Mouse (Mus musculus): ENCODE results near the gene Cd4. TPM values are rescaled to one million over a fixed set of nuclear protein-coding genes. Genes with fewer than 3 reads are reported as not detected.

Cd4 gene
- not detected in 2 replicates for polyA plus RNA-seq (2014; fragmentation: Nextera tagmentation; extraction: Ambion mirVana)

DNA sequence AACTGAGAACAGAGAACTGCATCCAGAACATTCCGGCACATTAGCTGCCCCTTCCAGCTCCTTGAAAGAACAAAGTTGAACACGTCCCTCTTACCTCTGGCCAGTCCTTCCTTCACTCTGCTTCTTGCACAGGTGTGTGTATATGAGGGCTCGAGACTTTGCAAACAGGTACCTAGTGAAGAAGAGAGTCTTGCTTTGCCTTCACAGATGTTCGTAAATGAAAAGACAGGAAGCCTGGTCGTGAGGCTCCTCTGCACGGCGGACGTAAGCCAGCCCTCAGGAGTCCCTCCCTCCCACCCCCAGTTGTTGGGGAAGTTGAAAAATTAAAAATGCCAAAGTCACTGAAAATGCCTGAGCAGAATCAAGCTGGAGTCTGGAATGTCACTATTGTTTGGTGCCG is at the start of gene Cd4:
Gene Cd4 (minus strand): TSS at position 236 of the 400 bp plus-strand sequence.
- Histone ChIP-seq H3K4me1 (ENCODE audit: control insufficient read depth, insufficient read depth, low read length) (no peaks in the 10 kb centered on the region), H3K4me2 (ENCODE audit: low read depth, low read length) (no peak within 1 kb of the TSS), H3K4me3 (ENCODE audit: low read depth, low read length) (no peak within 1 kb of the TSS), H3K9ac (replicated peaks; ENCODE audit: low read length) (no peak within 1 kb of the TSS), H3K27ac (replicated peaks; ENCODE audit: low read depth, low read length) (no peak within 1 kb of the TSS), H3K36me3 (replicated peaks; ENCODE audit: control insufficient read depth, insufficient read depth, low read depth, low read length) (no peaks in the 10 kb centered on the region), H3K9me3 (replicated peaks; ENCODE audit: control insufficient read depth, low read length) (no peaks in the 10 kb centered on the region), H3K27me3 (ENCODE audit: control insufficient read depth, insufficient read depth, low read length) (no peaks in the 10 kb centered on the region)
- ATAC-seq (replicated peaks; ENCODE audit: insufficient number of reproducible peaks, low FRiP score, low TSS enrichment, low read depth) (no peak), DNase-seq (ENCODE audit: low spot score) (no peak)
- 89% methylated on average over 9 of the region's 9 CpGs for WGBS

DNA sequence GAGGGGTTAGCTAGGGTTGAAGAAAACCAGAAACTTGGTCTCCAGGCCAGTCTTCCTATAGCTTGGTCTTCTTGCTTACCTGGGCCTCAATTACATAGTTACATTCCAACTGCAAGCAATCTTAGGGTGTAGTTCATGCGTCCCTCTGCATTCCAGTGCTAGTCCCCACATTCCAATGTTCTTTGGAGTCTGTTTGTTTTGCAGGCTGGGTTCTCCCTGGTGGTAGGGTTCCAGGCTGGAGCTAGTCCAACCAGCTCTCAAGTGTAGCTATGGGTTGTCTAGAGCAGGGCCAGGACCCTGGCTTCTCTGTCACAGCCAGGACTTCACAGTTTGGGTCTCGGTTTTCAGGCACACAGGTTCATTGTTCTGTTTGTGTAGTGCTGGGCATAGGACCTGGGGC is 49.5 kb upstream of the Cd4 start:
- no peak overlapping the region for H3K4me3 ChIP-seq (ENCODE audit: low read depth, low read length)
- WGBS: 81% methylated on average over 2 of the region's 2 CpGs
- no peaks in the 10 kb centered on the region for H3K27me3 ChIP-seq (ENCODE audit: control insufficient read depth, insufficient read depth, low read length)
- peaks cover 2% of the 10 kb centered on the region; the same call in 1 of the 2 replicates for H3K4me1 ChIP-seq (ENCODE audit: control insufficient read depth, insufficient read depth, low read length)
- peaks cover 15% of the 10 kb centered on the region for H3K36me3 ChIP-seq (replicated peaks; ENCODE audit: control insufficient read depth, insufficient read depth, low read depth, low read length)
- no peak for DNase-seq (ENCODE audit: low spot score)
- H3K4me2 ChIP-seq (ENCODE audit: low read depth, low read length): no peak overlapping the region
- no peaks in the 10 kb centered on the region for H3K9me3 ChIP-seq (replicated peaks; ENCODE audit: control insufficient read depth, low read length)
- H3K27ac ChIP-seq (replicated peaks; ENCODE audit: low read depth, low read length): no peak overlapping the region
- no peak overlapping the region for H3K9ac ChIP-seq (replicated peaks; ENCODE audit: low read length)
- no peak for ATAC-seq (replicated peaks; ENCODE audit: insufficient number of reproducible peaks, low FRiP score, low TSS enrichment, low read depth)

DNA sequence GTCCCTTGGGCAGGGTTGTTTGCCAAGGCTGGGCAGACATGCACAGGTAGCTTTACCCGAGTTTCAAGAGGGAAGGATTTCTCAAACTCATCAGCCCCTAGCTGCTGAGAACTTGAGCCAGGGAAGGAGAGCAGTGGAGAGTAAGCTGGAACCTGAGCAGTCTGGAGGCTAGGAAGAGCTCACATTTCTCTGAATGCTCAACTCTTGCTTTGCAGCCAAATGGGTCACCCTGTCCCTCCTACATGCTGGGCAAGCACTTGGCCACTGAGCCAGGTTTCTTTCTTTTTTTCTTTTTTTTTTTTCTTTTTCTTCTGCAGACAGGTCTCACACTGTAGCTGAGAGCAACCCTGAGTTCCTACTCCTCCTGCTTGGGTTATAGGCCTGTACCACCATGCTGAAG is 48.7 kb upstream of the Cd4 start:
- H3K9me3 ChIP-seq (replicated peaks; ENCODE audit: control insufficient read depth, low read length): no peaks in the 10 kb centered on the region
- ATAC-seq (replicated peaks; ENCODE audit: insufficient number of reproducible peaks, low FRiP score, low TSS enrichment, low read depth) (no peak), DNase-seq (ENCODE audit: low spot score) (no peak)
- no peak overlapping the region for H3K9ac ChIP-seq (replicated peaks; ENCODE audit: low read length)
- 74% methylated on average over 1 of the region's 1 CpGs for WGBS
- no peak overlapping the region for H3K27ac ChIP-seq (replicated peaks; ENCODE audit: low read depth, low read length)
- no peak overlapping the region for H3K4me2 ChIP-seq (ENCODE audit: low read depth, low read length)
- H3K4me1 ChIP-seq (ENCODE audit: control insufficient read depth, insufficient read depth, low read length): peaks cover 3% of the 10 kb centered on the region; the same call in 1 of the 2 replicates
- no peaks in the 10 kb centered on the region for H3K27me3 ChIP-seq (ENCODE audit: control insufficient read depth, insufficient read depth, low read length)
- peaks cover 15% of the 10 kb centered on the region for H3K36me3 ChIP-seq (replicated peaks; ENCODE audit: control insufficient read depth, insufficient read depth, low read depth, low read length)
- H3K4me3 ChIP-seq (ENCODE audit: low read depth, low read length): no peak overlapping the region

DNA sequence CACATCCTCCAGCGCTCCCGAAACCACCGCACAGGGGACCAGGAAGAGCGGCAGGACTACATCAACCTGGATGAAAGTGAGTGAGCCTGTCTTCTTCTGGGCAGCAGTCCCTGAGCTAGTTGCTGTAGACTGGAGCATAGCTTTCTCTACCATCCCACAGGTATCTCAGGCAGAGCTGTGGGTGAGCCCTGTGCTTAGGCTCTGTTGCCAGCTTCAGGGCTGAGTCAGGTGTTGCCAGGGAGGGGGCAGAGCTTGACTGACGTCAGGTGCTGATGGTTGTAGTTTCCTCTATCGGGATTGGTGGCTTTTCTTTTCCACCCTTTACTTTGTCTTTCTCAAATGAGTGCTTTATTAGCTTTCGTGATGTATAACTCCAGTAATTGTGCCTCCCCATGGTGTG is 46.6 kb upstream of the Cd4 start:
- no peaks in the 10 kb centered on the region for H3K27me3 ChIP-seq (ENCODE audit: control insufficient read depth, insufficient read depth, low read length)
- no peaks in the 10 kb centered on the region for H3K9me3 ChIP-seq (replicated peaks; ENCODE audit: control insufficient read depth, low read length)
- WGBS: 92% methylated on average over 7 of the region's 7 CpGs
- H3K27ac ChIP-seq (replicated peaks; ENCODE audit: low read depth, low read length): no peak overlapping the region
- H3K4me3 ChIP-seq (ENCODE audit: low read depth, low read length): no peak overlapping the region
- DNase-seq (ENCODE audit: low spot score) (no peak), ATAC-seq (replicated peaks; ENCODE audit: insufficient number of reproducible peaks, low FRiP score, low TSS enrichment, low read depth) (no peak)
- no peak overlapping the region for H3K4me2 ChIP-seq (ENCODE audit: low read depth, low read length)
- no peak overlapping the region for H3K9ac ChIP-seq (replicated peaks; ENCODE audit: low read length)
- H3K36me3 ChIP-seq (replicated peaks; ENCODE audit: control insufficient read depth, insufficient read depth, low read depth, low read length): peaks cover 15% of the 10 kb centered on the region
- peaks cover 7% of the 10 kb centered on the region; the same call in 1 of the 2 replicates for H3K4me1 ChIP-seq (ENCODE audit: control insufficient read depth, insufficient read depth, low read length)

DNA sequence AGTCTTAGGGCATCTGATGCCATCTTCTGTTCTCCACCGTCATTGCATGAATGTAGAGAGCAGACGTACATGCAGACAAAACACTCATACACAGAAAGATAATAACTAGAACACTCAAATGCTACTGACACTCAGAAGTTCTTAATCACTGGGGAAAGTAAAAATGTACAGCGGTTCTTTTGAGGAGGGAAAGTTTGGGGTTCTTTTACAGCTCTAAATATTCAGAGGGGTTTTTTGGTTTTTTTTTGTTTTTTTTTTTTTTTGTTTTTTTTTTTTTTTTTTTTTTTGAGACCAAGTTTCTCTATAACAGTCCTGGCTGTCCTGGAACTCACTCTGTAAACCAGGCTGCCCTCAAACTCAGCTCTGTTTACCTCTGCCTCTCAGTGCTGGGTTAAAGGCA is 45.1 kb upstream of the Cd4 start:
- Histone ChIP-seq H3K27me3 (ENCODE audit: control insufficient read depth, insufficient read depth, low read length) (no peaks in the 10 kb centered on the region), H3K4me3 (ENCODE audit: low read depth, low read length) (no peak overlapping the region), H3K36me3 (replicated peaks; ENCODE audit: control insufficient read depth, insufficient read depth, low read depth, low read length) (peaks cover 15% of the 10 kb centered on the region), H3K9ac (replicated peaks; ENCODE audit: low read length) (no peak overlapping the region), H3K9me3 (replicated peaks; ENCODE audit: control insufficient read depth, low read length) (no peaks in the 10 kb centered on the region), H3K27ac (replicated peaks; ENCODE audit: low read depth, low read length) (no peak overlapping the region), H3K4me1 (ENCODE audit: control insufficient read depth, insufficient read depth, low read length) (peaks cover 7% of the 10 kb centered on the region; the same call in 1 of the 2 replicates), H3K4me2 (ENCODE audit: low read depth, low read length) (no peak overlapping the region)
- WGBS: 89% methylated on average over 3 of the region's 3 CpGs
- DNase-seq (ENCODE audit: low spot score) (no peak), ATAC-seq (replicated peaks; ENCODE audit: insufficient number of reproducible peaks, low FRiP score, low TSS enrichment, low read depth) (no peak)

DNA sequence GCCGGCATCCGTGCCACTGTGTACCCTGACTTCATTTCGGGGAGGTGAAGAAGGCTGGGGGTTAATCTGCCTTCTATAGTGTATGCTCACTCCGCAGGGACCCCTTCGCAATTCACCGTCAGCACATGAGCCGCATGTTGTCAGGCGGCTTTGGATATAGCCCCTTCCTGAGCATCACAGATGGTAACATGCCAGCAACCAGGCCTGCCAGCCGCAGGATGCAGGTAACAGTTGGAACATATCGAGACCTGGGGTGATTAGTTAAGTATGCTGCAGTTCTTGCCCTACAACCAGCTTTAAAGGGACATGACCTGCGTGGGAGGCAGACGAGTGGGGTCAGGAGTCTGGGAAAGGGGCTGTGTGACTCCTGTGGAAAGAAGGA is 44.3 kb upstream of the Cd4 start:
- 51% methylated on average over 12 of the region's 12 CpGs for WGBS
- H3K9ac ChIP-seq (replicated peaks; ENCODE audit: low read length): peak overlapping the region; percentile 92
- H3K27me3 ChIP-seq (ENCODE audit: control insufficient read depth, insufficient read depth, low read length): no peaks in the 10 kb centered on the region
- peaks cover 12% of the 10 kb centered on the region for H3K36me3 ChIP-seq (replicated peaks; ENCODE audit: control insufficient read depth, insufficient read depth, low read depth, low read length)
- peaks cover 7% of the 10 kb centered on the region; the same call in 1 of the 2 replicates for H3K4me1 ChIP-seq (ENCODE audit: control insufficient read depth, insufficient read depth, low read length)
- DNase-seq (ENCODE audit: low spot score) (no peak), ATAC-seq (replicated peaks; ENCODE audit: insufficient number of reproducible peaks, low FRiP score, low TSS enrichment, low read depth) (no peak)
- H3K9me3 ChIP-seq (replicated peaks; ENCODE audit: control insufficient read depth, low read length): no peaks in the 10 kb centered on the region
- peak overlapping the region; percentile 88 for H3K27ac ChIP-seq (replicated peaks; ENCODE audit: low read depth, low read length)
- H3K4me3 ChIP-seq (ENCODE audit: low read depth, low read length): peak overlapping the region; percentile 88
- peak overlapping the region; percentile 86 for H3K4me2 ChIP-seq (ENCODE audit: low read depth, low read length)

DNA sequence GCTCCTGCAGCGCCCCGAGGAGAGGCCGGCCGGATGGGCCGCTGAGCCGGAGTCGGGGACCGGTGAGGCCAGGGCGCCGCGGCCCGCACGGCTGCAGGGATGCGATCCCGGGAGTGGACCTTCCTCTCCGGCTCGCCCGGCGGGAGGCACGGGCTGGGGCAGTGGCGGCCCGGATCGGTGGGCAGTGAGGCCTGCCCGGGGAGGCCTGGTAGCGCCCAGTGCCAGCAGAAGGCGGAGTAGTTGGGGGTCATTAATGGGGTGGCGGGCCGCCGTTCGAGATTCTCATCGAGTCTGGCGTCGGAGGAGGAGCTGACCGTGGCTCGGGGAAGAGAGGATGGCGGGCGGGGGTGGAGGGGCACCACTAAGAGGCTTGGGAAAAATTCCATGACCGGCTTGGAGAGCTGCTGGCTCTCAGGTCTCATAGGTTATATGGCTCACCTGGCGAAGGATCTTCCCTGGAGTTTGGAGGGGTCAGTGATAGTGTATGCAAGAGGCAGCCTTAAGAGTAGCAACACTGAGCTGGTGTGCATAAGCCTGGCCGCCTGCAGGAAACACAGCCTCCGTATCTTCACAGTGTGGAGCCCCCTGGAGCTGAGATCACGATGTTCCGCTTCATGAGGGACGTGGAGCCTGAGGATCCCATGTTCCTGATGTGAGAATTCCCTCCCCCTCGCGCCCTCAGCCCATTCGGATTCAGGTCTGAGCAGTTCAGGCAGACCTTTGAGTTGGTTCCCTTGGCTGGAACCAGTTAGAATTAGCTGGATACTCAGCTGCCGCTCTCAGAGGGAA is 43.7 kb upstream of the Cd4 start:
- Histone ChIP-seq H3K36me3 (replicated peaks; ENCODE audit: control insufficient read depth, insufficient read depth, low read depth, low read length) (peaks cover 12% of the 10 kb centered on the region), H3K4me3 (ENCODE audit: low read depth, low read length) (peak overlapping the region; percentile 88), H3K4me1 (ENCODE audit: control insufficient read depth, insufficient read depth, low read length) (peaks cover 7% of the 10 kb centered on the region; the same call in 1 of the 2 replicates), H3K4me2 (ENCODE audit: low read depth, low read length) (peak overlapping the region; percentile 86), H3K9me3 (replicated peaks; ENCODE audit: control insufficient read depth, low read length) (no peaks in the 10 kb centered on the region), H3K27ac (replicated peaks; ENCODE audit: low read depth, low read length) (peak overlapping the region; percentile 88), H3K9ac (replicated peaks; ENCODE audit: low read length) (peak overlapping the region; percentile 92), H3K27me3 (ENCODE audit: control insufficient read depth, insufficient read depth, low read length) (no peaks in the 10 kb centered on the region)
- DNase-seq (ENCODE audit: low spot score): no peak
- under 1% methylated on average over 47 of the region's 48 CpGs for WGBS
- ATAC-seq (replicated peaks; ENCODE audit: insufficient number of reproducible peaks, low FRiP score, low TSS enrichment, low read depth): peak; percentile 52

DNA sequence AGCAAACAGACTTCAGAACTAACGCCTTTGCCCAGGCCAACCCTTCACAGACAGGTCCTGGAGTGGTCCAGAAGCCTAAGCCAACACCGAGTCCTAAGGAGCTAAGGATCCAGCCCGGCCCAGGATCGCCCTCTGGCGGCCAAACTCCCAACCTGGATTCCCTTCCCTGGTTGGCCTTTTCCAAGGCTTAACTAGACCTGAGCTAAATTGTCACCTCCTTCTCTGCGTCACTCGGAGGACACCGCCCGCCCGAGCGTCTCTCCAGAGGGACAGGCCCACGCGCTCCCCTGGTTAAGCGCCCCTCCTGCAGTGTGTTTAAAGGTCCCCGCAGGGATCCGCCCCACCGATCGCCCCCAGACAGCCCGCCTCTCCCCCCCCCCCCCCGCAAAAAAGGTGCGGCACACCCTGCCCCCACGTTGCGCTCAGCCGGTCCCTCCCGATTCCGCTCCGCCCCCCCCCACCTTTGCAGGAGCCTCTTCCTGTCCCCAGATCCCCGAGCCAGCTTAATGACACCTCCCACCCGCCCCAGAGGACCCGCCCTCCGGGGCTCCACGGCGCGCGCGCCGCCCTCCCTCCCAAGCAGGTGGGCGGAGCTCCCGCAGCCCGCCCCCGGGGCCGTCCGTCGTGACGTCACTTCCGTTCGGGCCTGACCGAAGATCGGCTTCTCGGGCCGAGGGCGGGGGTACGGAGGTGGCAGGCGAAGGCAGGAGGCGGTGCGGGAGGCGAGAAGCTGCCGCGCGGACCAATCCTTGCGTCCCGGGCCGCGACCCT is 42.9 kb upstream of the Cd4 start, which contains the start of gene Mlf2:
Gene Mlf2 (plus strand): TSS at position 633 of the 771 bp plus-strand sequence.
- H3K27me3 ChIP-seq (ENCODE audit: control insufficient read depth, insufficient read depth, low read length): no peaks in the 10 kb centered on the region
- peak within 1 kb of the TSS; percentile 88 for H3K27ac ChIP-seq (replicated peaks; ENCODE audit: low read depth, low read length)
- H3K4me3 ChIP-seq (ENCODE audit: low read depth, low read length): peak within 1 kb of the TSS; percentile 88
- DNase-seq (ENCODE audit: low spot score) (peak; percentile 99), ATAC-seq (replicated peaks; ENCODE audit: insufficient number of reproducible peaks, low FRiP score, low TSS enrichment, low read depth) (peak; percentile 96)
- WGBS: 1% methylated on average over 46 of the region's 64 CpGs
- H3K9ac ChIP-seq (replicated peaks; ENCODE audit: low read length): peak within 1 kb of the TSS; percentile 92
- H3K4me2 ChIP-seq (ENCODE audit: low read depth, low read length): peak within 1 kb of the TSS; percentile 86
- peaks cover 7% of the 10 kb centered on the region; the same call in 1 of the 2 replicates for H3K4me1 ChIP-seq (ENCODE audit: control insufficient read depth, insufficient read depth, low read length)
- H3K36me3 ChIP-seq (replicated peaks; ENCODE audit: control insufficient read depth, insufficient read depth, low read depth, low read length): peaks cover 6% of the 10 kb centered on the region
- no peaks in the 10 kb centered on the region for H3K9me3 ChIP-seq (replicated peaks; ENCODE audit: control insufficient read depth, low read length)
